Mouse (Mus musculus): Measurements from ENCODE around the gene Iqgap3.

Iqgap3 gene

GRCm38 (mm10) chr3:88150061-88150998, 68.6 kb downstream of the Iqgap3 start:
- no peak for DNase-seq (ENCODE audit: low spot score)

GRCm38 (mm10) chr3:88150999-88151364, 69.2 kb downstream of the Iqgap3 start:
- DNase-seq (ENCODE audit: low spot score), result no peak

GRCm38 (mm10) chr3:88152056-88152455, 70.3 kb downstream of the Iqgap3 start:
- DNase-seq (ENCODE audit: low spot score), result no peak

- no peak for DNase-seq (ENCODE audit: low spot score)
Measured at GRCm38 (mm10) chr3:88153290-88154011, 71.7 kb downstream of the Iqgap3 start.

- no peak for DNase-seq (ENCODE audit: low spot score)
Measured at GRCm38 (mm10) chr3:88154236-88154635, 72.5 kb downstream of the Iqgap3 start.

- DNase-seq (ENCODE audit: low spot score), result no peak
Measured at GRCm38 (mm10) chr3:88156817-88157216, 75.0 kb downstream of the Iqgap3 start.

- DNase-seq (ENCODE audit: low spot score), result peak; percentile 62
Measured at GRCm38 (mm10) chr3:88157771-88158597, 76.2 kb downstream of the Iqgap3 start.

GRCm38 (mm10) chr3:88158991-88159390, 77.2 kb downstream of the Iqgap3 start:
- DNase-seq (ENCODE audit: low spot score), result no peak

- no peak for DNase-seq (ENCODE audit: low spot score)
Measured at GRCm38 (mm10) chr3:88160856-88161255, 79.1 kb downstream of the Iqgap3 start.

GRCm38 (mm10) chr3:88162259-88162658, 80.5 kb downstream of the Iqgap3 start:
- no peak for DNase-seq (ENCODE audit: low spot score)

GRCm38 (mm10) chr3:88162811-88163210, 81.0 kb downstream of the Iqgap3 start:
- no peak for DNase-seq (ENCODE audit: low spot score)

- DNase-seq (ENCODE audit: low spot score), result no peak
Measured at GRCm38 (mm10) chr3:88163847-88164246, 82.1 kb downstream of the Iqgap3 start.

- no peak for DNase-seq (ENCODE audit: low spot score)
Measured at GRCm38 (mm10) chr3:88164263-88164662, 82.5 kb downstream of the Iqgap3 start.

GRCm38 (mm10) chr3:88166056-88166455, 84.3 kb downstream of the Iqgap3 start:
- DNase-seq (ENCODE audit: low spot score), result no peak

GRCm38 (mm10) chr3:88170361-88170760, 88.6 kb downstream of the Iqgap3 start:
- no peak for DNase-seq (ENCODE audit: low spot score)
